Mouse (Mus musculus) ES-E14 (cell line): Measurements from ENCODE around the gene Acoxl. TPM values are rescaled to one million over a fixed set of nuclear protein-coding genes. Genes with fewer than 3 reads are reported as not detected.

Source experiments
- DNase-seq: peaks from one replicate; pipeline ENCODE4 v3.0.0-alpha.2; 2013; ENCODE audit warnings: low read depth, low spot score
- H3K27ac ChIP-seq: 2 replicates; pipeline ENCODE4 v1.5.1; 2012; ENCODE audit warnings: low read depth, mild to moderate bottlenecking, low read length, moderate library complexity, mixed read lengths; ENCODE audit not compliant: poor library complexity, insufficient read depth, severe bottlenecking
- H3K36me3 ChIP-seq: 2 replicates; pipeline ENCODE4 v1.6.1; 2012; ENCODE audit warnings: mild to moderate bottlenecking, low read length, moderate library complexity, mixed read lengths; ENCODE audit not compliant: control insufficient read depth, poor library complexity, insufficient read depth, severe bottlenecking
- H3K4me1 ChIP-seq, 2 experiments: fragments of 150-350 bp in 1 of 2; sonication (generic) in 1 of 2; 2 replicates each; pipeline ENCODE4 v1.6.1; 2012; ENCODE audit warnings: low read length in 2 of 2, mild to moderate bottlenecking in 1 of 2, mixed read lengths in 1 of 2; ENCODE audit not compliant: control insufficient read depth in 2 of 2, insufficient read depth in 2 of 2, poor library complexity in 1 of 2
- H3K4me3 ChIP-seq, 2 experiments: fragments of 150-350 bp in 1 of 2; sonication (generic) in 1 of 2; 2 replicates each; pipeline ENCODE4 v1.5.1; 2012; ENCODE audit warnings: low read length in 2 of 2, low read depth in 1 of 2, mild to moderate bottlenecking in 1 of 2, mixed read lengths in 1 of 2; ENCODE audit not compliant: insufficient read depth in 1 of 2, poor library complexity in 1 of 2, severe bottlenecking in 1 of 2
- H3K9ac ChIP-seq: 2 replicates; pipeline ENCODE4 v1.6.1; 2012; ENCODE audit warnings: low read depth, mild to moderate bottlenecking, low read length, mixed read lengths; ENCODE audit not compliant: poor library complexity, insufficient read depth, severe bottlenecking
- H3K9me3 ChIP-seq: fragments of 150-350 bp; sonication (generic); 2 replicates; pipeline ENCODE4 v1.6.1; 2012; ENCODE audit warnings: low read depth, mild to moderate bottlenecking, low read length; ENCODE audit not compliant: control insufficient read depth, insufficient read depth
- CHD2 ChIP-seq: IDR thresholded peaks from 2 replicates; pipeline ENCODE4 v1.6.1; 2014; ENCODE audit warnings: mild to moderate bottlenecking, low read depth, low read length, inconsistent platforms
- HCFC1 ChIP-seq: IDR thresholded peaks from 2 replicates; pipeline ENCODE4 v1.6.1; 2012; ENCODE audit warnings: low read length, inconsistent platforms, borderline replicate concordance; ENCODE audit not compliant: insufficient read depth
- MAFK ChIP-seq: IDR thresholded peaks from 2 replicates; pipeline ENCODE4 v1.6.1; 2014; ENCODE audit warnings: mild to moderate bottlenecking, low read depth, low read length, inconsistent platforms; ENCODE audit not compliant: insufficient read depth
- ZC3H11A ChIP-seq: IDR thresholded peaks from 2 replicates; pipeline ENCODE4 v1.6.1; 2012; ENCODE audit warnings: low read depth, mild to moderate bottlenecking, inconsistent platforms, low read length, borderline replicate concordance
- ZNF384 ChIP-seq: IDR thresholded peaks from 2 replicates; pipeline ENCODE4 v1.6.1; 2012; ENCODE audit warnings: low read depth, low read length, inconsistent platforms
- in situ Hi-C, 2 experiments: fragments of 600-800 bp; cut with MboI; formaldehyde crosslinking; loops; one replicate each; pipeline ENCODE4 v1.15.1; 2025; ENCODE audit warnings: low sequenced_read_pairs in 2 of 2, inconsistent platforms in 1 of 2; ENCODE audit not compliant: unreplicated experiment in 2 of 2
- total RNA-seq: library from RNA; depleted of rRNA; stranded (reverse); fragments of 300-350 nt; gene quantifications from 2 replicates; pipeline ENCODE4 v1.2.3, GENCODE M21; 2012

Gene Acoxl
- total RNA-seq, 1 experiment = 0.98 TPM

DNA sequence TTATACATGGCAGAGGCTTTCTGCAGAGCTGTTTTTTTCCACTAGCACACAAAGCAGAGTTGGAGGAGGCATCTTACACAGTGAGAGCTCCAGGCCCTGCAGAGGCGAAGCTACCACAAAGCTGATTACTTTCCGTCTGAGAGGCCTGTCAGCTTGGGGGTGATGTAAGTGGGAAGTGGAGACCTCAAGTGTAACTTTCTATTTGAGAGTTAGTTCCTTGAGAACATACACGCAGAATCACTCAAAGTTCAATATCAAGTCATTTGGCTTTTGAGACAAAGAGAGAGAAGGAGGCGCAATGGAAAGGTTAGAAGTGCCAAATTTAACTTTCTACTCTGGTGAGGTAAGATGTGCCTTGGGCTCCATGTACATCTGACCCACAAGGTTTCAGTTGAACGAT lies 234.3 kb downstream of the Acoxl start:
- Histone ChIP-seq H3K4me1 (no peaks in the 10 kb centered on the region), H3K9me3 (no peaks in the 10 kb centered on the region), H3K4me3 (no peak overlapping the region), H3K27ac (no peak overlapping the region), H3K9ac (no peak overlapping the region), H3K36me3 (no peaks in the 10 kb centered on the region)
- DNase-seq = no peak
- in situ Hi-C loops = no loop called here
- TF ChIP-seq ZC3H11A (no peak), HCFC1 (no peak), MAFK (no peak), CHD2 (no peak), ZNF384 (no peak)

DNA sequence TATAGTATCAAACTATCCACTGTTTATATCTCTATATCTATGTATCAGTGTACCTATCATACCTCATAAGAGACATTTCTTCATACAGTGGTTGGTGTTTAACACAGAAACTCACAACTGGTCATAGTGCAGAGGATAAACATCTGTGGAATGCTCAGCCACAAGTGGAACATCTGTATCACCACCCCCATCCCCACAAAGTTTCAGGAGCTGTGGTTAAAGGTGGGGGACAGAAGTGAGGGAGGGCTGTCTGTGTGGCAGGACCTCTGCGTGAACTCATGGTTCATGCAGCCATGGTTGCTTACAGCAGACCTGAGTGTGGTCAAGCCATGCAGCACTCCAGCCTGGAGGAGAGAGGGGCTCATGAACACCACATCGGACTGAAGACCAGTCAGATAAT lies 234.9 kb downstream of the Acoxl start:
- H3K27ac ChIP-seq = no peak overlapping the region
- H3K4me3 ChIP-seq = no peak overlapping the region
- H3K9me3 ChIP-seq = no peaks in the 10 kb centered on the region
- no peak for DNase-seq
- no peak for TF ChIP-seq CHD2
- no peak for TF ChIP-seq ZNF384
- no peak for TF ChIP-seq ZC3H11A
- no peak for TF ChIP-seq MAFK
- no peak for TF ChIP-seq HCFC1
- H3K4me1 ChIP-seq = no peaks in the 10 kb centered on the region
- H3K9ac ChIP-seq = no peak overlapping the region
- in situ Hi-C loops = no loop called here
- no peaks in the 10 kb centered on the region for H3K36me3 ChIP-seq

DNA sequence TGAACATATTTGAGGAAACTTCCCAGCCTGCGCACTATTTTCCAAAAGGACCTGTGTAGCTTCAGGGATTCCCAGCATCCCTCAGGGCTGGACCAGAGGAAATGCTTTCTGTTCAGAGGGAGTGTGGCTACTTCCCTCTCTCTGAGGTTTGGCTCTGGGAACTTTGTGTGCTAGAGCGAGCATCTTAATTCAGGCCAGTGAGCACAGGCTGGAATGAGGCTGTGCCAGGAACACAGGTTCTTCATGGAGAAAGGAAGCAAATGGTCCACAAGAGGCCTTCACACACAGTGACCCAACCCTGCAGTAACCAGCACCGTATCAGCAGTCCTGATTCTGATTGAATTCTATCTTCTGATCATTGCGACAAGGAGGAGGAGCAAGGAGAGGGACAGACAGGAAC lies 238.3 kb downstream of the Acoxl start:
- Histone ChIP-seq H3K9me3 (no peaks in the 10 kb centered on the region), H3K27ac (no peak overlapping the region), H3K4me3 (no peak overlapping the region), H3K9ac (no peak overlapping the region), H3K36me3 (no peaks in the 10 kb centered on the region), H3K4me1 (no peaks in the 10 kb centered on the region)
- TF ChIP-seq MAFK (no peak), CHD2 (no peak), ZNF384 (no peak), HCFC1 (no peak), ZC3H11A (no peak)
- in situ Hi-C loops = no loop called here
- no peak for DNase-seq

DNA sequence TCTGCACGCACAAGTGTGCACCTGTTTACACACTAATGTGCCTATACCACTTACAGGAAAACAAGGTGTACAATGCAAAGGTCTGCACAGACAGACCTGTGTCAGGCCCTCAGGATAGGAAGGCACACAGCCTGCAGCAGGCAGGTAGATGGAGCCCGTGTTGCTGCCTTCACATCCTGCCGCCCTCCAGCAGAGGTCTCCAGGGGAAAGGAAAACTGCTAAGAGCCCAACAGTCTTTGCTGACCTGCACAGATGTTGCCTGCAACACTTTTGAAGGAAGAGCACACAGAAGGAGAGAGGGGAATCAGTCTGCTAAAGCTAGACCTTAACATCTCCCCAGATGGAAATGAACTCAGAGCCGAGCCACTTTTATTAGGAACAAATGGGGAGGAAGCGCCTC lies 240.2 kb downstream of the Acoxl start:
- peak; percentile 16; the same call in 1 of the 2 replicates for TF ChIP-seq ZC3H11A
- no peak for TF ChIP-seq ZNF384
- no peaks in the 10 kb centered on the region for H3K9me3 ChIP-seq
- H3K36me3 ChIP-seq = no peaks in the 10 kb centered on the region
- no peak for DNase-seq
- H3K27ac ChIP-seq = no peak overlapping the region
- no peak overlapping the region for H3K9ac ChIP-seq
- H3K4me1 ChIP-seq = no peaks in the 10 kb centered on the region
- H3K4me3 ChIP-seq = no peak overlapping the region
- in situ Hi-C loops = no loop called here

DNA sequence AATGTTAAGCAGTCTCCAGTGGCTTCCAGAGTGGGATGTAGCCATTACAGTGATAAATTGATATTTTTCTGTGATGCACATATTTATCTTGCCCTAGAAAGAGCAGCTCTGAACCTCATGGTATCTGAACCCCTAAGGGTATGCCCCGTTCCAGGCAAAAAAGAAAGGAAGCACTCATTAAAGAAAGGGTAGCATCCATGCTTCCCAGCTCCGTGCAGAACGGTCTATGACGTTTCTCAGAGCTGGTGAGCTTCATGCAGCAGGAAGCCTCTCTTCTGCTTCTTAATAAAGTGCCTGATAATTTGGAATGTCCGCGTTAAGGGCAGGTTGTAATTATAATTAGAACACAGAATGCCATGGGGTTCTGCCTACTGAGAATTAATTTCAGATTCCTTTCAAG lies 240.6 kb downstream of the Acoxl start:
- TF ChIP-seq MAFK (no peak), ZC3H11A (no peak), ZNF384 (no peak), HCFC1 (no peak), CHD2 (no peak)
- Histone ChIP-seq H3K4me1 (no peaks in the 10 kb centered on the region), H3K9me3 (no peaks in the 10 kb centered on the region), H3K27ac (no peak overlapping the region), H3K36me3 (no peaks in the 10 kb centered on the region), H3K9ac (no peak overlapping the region), H3K4me3 (no peak overlapping the region)
- in situ Hi-C loops = no loop called here
- DNase-seq = no peak
